Mouse (Mus musculus) lung, postnatal 0 days (tissue): Measurements from ENCODE around the gene Hist2h3b.

ENCODE experiments used
- CTCF ChIP-seq: IDR thresholded peaks from 2 replicates; pipeline ENCODE4 v1.5.1; 2016; ENCODE audit warnings: antibody characterized with exemption, mild to moderate bottlenecking
- EP300 ChIP-seq: IDR thresholded peaks from 2 replicates; pipeline ENCODE4 v1.6.1; 2016; ENCODE audit warnings: antibody characterized with exemption, mild to moderate bottlenecking, control low read depth

DNA sequence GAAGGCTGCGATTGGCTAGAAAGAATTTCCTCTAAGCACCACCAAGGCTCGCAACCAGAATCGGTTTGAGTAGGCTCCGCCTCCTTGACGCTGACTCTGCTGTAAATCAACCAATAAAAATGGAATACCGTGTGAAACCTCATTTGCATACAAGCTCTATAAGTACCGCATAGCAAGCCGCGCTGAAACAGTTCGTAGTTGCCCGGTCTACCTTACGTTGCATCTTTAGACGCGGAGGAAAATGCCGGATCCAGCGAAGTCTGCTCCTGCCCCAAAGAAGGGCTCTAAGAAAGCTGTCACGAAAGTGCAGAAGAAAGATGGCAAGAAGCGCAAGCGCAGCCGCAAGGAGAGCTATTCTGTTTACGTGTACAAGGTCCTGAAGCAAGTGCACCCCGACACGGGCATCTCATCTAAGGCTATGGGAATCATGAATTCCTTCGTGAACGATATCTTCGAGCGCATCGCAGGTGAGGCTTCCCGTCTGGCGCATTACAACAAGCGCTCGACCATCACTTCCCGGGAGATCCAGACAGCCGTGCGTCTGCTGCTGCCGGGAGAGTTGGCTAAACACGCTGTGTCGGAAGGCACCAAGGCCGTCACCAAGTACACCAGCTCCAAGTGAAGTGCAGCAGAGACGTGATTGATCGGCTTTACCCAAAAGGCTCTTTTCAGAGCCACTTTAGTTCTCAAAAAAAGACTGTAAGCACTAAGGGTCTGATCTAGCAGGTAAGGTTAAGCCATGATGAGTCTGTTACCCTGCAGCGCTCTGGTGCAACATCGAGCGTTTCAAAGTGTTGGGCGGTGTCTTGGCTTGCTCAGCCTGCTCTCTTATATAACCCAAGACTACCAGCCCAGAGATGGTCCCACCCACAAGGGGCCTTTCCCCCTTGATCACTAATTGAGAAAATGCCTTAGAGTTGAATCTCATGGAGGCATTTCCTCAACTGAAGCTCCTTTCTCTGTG lies 1.3 kb downstream of the Hist2h3b start, which contains the start of gene Hist2h2bb:
- TF ChIP-seq CTCF (no peak), EP300 (no peak)
